Mouse (Mus musculus): ENCODE data around the gene Bhlhe41. TPM values are rescaled to one million over a fixed set of nuclear protein-coding genes. Genes with fewer than 3 reads are reported as not detected.

The Bhlhe41 gene
- 0.82 and 1.3 TPM in 2 replicates for polyA plus RNA-seq (2015; fragmentation: Nextera tagmentation; extraction: Ambion mirVana)

DNA sequence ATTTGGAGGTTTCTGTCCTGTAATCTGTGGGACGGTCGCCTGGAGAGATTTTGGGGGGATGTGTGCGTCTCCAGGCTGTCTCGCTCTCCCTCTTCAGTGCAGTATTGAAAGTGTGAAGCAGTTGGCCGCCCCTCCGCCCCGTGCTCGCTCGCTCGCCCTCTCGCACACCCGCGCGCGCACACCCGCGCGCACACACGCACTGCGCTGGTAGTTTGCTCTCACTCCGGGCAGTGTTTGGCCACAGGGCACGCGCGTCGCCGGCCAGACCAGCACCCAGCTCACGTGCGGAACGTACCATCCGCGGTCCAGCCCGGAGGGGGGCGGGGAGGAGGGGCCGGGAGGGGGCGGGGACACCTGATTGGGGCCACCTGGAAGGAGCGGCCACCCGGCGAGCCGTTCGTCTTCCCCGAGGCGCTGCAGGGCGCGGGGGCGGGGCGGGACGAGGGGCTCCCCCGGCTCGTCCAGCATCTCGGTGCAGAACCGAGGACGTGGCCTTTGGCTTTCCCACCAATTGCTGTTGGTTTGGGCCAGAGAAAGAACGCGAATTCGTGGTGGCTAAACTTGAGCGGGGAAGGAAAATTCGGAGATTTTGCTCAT, at the start of gene Bhlhe41:
Gene Bhlhe41 (minus strand): TSS at position 270 of the 597 bp plus-strand sequence.
- WGBS: 1% methylated on average over 57 of the region's 57 CpGs
- peak; percentile 35; the same call in 1 of the 2 replicates for ATAC-seq
- H3K27ac ChIP-seq: no peak within 1 kb of the TSS

DNA sequence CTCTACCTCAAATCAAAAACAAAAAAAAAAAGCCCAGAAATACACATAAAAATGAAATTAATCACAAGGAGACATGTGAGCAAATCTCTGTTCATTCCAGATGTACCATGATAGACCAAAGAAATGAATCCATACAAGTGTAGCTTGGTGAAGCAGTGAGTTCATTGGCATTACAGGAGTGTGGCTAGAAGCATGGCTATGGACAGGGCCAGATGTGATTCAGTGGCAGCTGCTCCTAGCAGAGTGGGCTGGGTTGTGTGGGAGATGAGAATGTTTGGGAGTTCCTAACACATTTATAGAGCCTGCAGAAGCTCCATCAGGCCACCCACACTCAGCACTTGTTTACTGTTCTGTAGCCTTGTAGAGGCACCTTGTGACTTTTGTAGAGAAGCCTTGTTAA, 46.9 kb upstream of the Bhlhe41 start:
- Histone ChIP-seq H3K27me3 (replicated peaks) (no peaks in the 10 kb centered on the region), H3K9me3 (no peaks in the 10 kb centered on the region)
- no peak for ATAC-seq

More for the DNA sequence above, at the start of gene Bhlhe41:
- H3K4me2 ChIP-seq (replicated peaks): peak within 1 kb of the TSS; percentile 99
- peaks cover 48% of the 10 kb centered on the region for H3K27me3 ChIP-seq (replicated peaks)
- H3K4me1 ChIP-seq (replicated peaks): peaks cover 24% of the 10 kb centered on the region
- H3K36me3 ChIP-seq: no peaks in the 10 kb centered on the region
- H3K9me3 ChIP-seq: no peaks in the 10 kb centered on the region
- H3K9ac ChIP-seq: peak within 1 kb of the TSS; percentile 52
- peak within 1 kb of the TSS; percentile 53 for H3K4me3 ChIP-seq (replicated peaks)

DNA sequence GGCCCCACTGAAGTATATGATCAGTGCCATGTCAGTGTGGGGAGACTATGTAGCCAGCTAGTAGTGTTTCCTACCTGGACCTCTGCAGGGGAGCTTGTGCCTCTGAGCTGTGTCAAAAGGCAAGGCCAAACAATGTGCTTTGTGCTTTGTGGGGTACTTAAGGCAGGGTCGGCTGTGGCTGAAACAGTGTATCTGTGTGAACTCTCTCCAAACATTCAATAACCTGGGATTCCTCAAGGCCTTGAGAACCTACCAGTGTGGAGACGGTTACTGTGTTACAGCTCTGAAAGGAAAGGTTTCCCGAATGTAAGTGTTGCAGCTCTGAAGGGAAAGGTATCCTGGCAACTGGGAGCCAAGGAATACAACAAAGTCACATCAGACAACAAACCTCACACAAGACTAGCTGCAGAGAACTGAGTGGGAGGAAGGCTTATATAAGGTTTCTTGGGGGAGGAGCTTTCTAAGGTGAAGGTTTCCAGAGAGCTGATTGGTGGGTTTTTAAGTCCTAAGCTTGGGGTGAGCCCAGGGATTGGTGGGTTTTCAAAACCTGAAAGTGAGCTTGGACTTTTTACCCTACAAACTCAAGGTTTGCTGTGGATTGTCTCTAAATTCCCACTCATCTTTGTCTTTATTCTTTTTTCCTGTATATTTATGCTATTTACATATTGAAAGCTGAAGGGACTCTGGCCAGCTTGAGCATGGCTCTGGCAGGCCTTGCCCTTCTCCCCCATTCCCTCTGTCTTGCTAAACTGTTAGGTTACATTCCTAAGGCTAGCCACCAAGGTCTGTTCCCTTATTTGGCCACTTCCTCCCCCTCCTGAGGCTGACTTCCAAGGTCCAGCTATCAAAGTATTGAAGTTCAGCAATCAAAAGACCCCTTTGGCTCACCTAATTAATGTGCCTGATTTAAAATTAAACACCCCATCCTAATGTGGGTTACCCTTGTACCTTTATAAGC, 45.4 kb upstream of the Bhlhe41 start:
- WGBS: 66% methylated on average over 3 of the region's 3 CpGs

More for the DNA sequence above, 46.9 kb upstream of the Bhlhe41 start:
- Histone ChIP-seq H3K9ac (no peak overlapping the region), H3K36me3 (no peaks in the 10 kb centered on the region), H3K4me2 (replicated peaks) (no peak overlapping the region), H3K4me3 (replicated peaks) (no peak overlapping the region), H3K27ac (no peak overlapping the region), H3K4me1 (replicated peaks) (no peaks in the 10 kb centered on the region)

DNA sequence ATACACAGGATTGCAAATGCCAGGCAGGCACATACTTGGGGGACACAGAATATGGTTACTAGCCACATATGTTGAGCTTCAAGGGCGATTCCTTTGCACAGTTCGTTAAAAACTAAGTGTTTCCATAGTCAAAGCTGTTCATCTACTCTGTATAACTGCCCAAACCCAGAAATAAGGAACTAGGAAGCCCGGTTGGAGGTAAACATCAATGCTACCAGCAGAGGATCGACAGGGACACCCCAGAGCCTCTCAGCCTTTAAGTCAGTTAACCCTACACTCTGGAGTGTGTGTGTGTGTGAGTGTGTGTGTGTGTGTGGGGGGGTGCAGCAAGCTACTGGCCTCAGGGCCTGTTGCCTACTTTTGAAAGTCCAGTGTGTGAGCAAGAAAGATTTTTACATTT, 44.6 kb upstream of the Bhlhe41 start:
- Histone ChIP-seq H3K27ac (no peak overlapping the region), H3K4me1 (replicated peaks) (no peaks in the 10 kb centered on the region), H3K9ac (no peak overlapping the region), H3K4me3 (replicated peaks) (no peak overlapping the region), H3K4me2 (replicated peaks) (no peak overlapping the region), H3K9me3 (no peaks in the 10 kb centered on the region), H3K36me3 (no peaks in the 10 kb centered on the region), H3K27me3 (replicated peaks) (no peaks in the 10 kb centered on the region)
- ATAC-seq: no peak
- WGBS: 74% methylated on average over 4 of the region's 4 CpGs

More for the DNA sequence above, 45.4 kb upstream of the Bhlhe41 start:
- ATAC-seq: no peak
- Histone ChIP-seq H3K9ac (no peak overlapping the region), H3K4me1 (replicated peaks) (no peaks in the 10 kb centered on the region), H3K36me3 (no peaks in the 10 kb centered on the region), H3K27ac (no peak overlapping the region), H3K4me3 (replicated peaks) (no peak overlapping the region), H3K27me3 (replicated peaks) (no peaks in the 10 kb centered on the region), H3K4me2 (replicated peaks) (no peak overlapping the region), H3K9me3 (no peaks in the 10 kb centered on the region)

DNA sequence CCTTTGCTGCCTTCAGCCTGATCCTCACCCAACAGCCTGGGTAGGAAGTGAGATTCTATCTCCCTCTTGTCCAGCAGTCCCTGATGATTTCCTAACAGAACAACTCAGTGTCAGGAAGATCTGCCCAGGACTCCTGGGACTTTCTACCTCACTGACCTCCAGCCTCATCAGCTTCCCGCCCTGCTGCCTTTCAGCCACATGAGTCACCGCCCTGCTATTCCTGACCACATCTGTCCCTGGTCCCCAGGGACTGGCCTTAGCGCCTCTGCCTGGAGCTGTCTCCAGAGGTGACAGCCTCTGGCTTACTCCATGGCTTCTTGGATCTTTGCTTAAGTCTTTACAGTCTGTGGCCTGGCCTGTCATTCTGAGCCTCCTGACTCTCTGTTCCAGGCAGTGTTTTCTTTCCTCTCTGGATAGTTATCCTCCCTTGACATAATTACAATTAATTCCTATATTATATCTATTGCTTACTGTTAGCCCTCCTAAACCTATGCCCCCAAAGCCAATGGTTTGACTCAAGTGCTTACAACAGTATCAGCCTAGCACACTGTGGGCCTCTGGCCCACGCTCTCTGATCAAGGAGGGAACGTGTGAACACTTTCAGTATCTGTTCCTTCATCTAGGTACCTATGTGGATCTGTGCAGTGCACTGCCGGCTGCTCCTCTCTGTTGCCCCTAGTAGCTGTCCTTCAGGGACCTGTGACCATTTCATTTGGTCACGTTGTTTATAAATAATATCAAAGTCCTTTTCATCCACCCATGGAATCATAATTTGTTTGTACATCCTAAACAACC, 40.9 kb upstream of the Bhlhe41 start:
- WGBS: 70% methylated on average over 7 of the region's 7 CpGs
- no peak for ATAC-seq
- Histone ChIP-seq H3K9ac (no peak overlapping the region), H3K9me3 (no peaks in the 10 kb centered on the region), H3K4me3 (replicated peaks) (no peak overlapping the region), H3K27me3 (replicated peaks) (no peaks in the 10 kb centered on the region), H3K36me3 (no peaks in the 10 kb centered on the region), H3K4me1 (replicated peaks) (no peaks in the 10 kb centered on the region), H3K4me2 (replicated peaks) (no peak overlapping the region), H3K27ac (no peak overlapping the region)

DNA sequence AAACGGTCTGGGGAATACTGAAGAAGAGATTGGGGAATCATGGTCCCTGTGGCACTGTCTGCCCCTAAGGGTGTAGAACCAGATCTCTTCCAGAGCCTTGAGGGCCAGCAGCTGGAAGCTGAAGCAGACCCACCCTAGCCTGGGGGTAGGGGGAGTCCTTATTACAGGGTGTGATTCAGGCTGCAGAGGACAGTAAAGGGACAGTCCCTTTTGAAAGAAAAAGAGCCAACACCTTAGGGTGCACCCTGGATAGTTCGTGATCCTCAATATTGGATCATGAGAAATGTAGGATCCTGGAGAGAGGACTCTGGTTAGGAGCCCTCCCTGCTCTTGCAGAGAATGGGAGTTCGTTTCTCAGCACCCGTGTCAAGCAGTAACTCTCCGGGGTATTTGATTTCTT, 39.3 kb upstream of the Bhlhe41 start:
- no peaks in the 10 kb centered on the region for H3K4me1 ChIP-seq (replicated peaks)

DNA sequence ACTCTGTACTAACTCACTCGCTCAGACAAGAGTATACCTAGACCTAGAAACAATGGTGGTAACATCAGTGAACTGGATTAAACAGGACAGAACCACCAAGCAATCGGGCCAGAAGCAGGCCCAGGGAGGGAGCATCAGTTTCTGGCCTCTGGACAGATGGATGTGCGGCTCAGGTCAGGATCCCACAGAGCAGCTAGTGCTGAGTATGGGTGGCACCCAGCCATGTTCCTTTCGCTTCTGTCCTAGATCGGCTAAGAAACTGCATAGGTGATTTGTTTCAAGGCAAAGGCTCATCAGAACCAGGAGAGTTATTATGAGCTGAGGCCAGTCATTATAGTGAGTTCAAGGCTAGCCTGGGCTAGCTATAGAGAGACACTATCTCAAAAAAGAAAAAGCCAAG, 38.8 kb upstream of the Bhlhe41 start:
- no peaks in the 10 kb centered on the region for H3K9me3 ChIP-seq
- 92% methylated on average over 5 of the region's 5 CpGs for whole genome bisulfite sequencing
- no peak overlapping the region for H3K4me3 ChIP-seq (replicated peaks)
- no peak overlapping the region for H3K27ac ChIP-seq
- no peak overlapping the region for H3K9ac ChIP-seq
- no peak overlapping the region for H3K4me2 ChIP-seq (replicated peaks)
- no peak for ATAC-seq
- no peaks in the 10 kb centered on the region for H3K36me3 ChIP-seq
- H3K27me3 ChIP-seq (replicated peaks): no peaks in the 10 kb centered on the region
- no peaks in the 10 kb centered on the region for H3K4me1 ChIP-seq (replicated peaks)

More for the DNA sequence above, 39.3 kb upstream of the Bhlhe41 start:
- H3K9ac ChIP-seq: no peak overlapping the region
- H3K4me2 ChIP-seq (replicated peaks): no peak overlapping the region
- no peaks in the 10 kb centered on the region for H3K9me3 ChIP-seq
- H3K36me3 ChIP-seq: no peaks in the 10 kb centered on the region
- no peak for ATAC-seq
- WGBS: 78% methylated on average over 5 of the region's 5 CpGs
- H3K4me3 ChIP-seq (replicated peaks): no peak overlapping the region
- no peak overlapping the region for H3K27ac ChIP-seq
- H3K27me3 ChIP-seq (replicated peaks): no peaks in the 10 kb centered on the region

DNA sequence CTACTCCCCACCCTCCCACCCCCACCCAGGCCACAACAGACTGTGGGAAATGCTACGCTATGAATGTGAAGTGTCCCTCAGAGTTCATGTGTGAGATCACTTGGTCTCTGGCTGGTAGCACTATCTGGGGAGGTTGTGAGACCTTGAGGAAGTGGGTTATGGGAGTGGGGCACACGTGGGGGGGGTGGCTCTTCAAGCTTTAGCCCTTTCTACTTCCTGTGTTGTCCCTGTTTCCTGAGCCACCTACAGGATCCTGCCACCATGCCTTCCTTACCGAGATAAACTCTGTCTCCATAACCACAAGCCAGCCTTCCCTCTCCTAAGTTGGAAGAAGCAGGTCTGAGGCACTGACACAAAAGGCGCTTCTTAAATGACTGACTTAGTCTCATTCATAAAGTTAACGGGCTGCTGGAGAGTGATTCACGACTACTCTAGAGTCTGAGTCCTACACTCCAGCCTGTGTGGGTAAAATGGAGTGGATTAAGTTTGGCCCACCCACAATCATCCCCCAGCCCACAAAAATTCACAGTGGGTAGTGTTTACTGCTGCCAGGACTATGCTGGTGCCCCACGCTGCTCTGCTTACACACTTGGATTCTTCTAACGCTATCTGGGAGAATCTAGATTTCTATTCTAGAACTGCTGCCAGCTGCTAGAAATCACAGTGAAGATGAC, 29.4 kb upstream of the Bhlhe41 start:
- H3K4me3 ChIP-seq (replicated peaks): no peak overlapping the region
- no peaks in the 10 kb centered on the region for H3K36me3 ChIP-seq
- no peaks in the 10 kb centered on the region for H3K4me1 ChIP-seq (replicated peaks)
- H3K9ac ChIP-seq: no peak overlapping the region
- no peak for ATAC-seq
- 66% methylated on average over 8 of the region's 8 CpGs for WGBS
- H3K27ac ChIP-seq: no peak overlapping the region
- H3K9me3 ChIP-seq: no peaks in the 10 kb centered on the region
- no peaks in the 10 kb centered on the region for H3K27me3 ChIP-seq (replicated peaks)
- H3K4me2 ChIP-seq (replicated peaks): no peak overlapping the region

DNA sequence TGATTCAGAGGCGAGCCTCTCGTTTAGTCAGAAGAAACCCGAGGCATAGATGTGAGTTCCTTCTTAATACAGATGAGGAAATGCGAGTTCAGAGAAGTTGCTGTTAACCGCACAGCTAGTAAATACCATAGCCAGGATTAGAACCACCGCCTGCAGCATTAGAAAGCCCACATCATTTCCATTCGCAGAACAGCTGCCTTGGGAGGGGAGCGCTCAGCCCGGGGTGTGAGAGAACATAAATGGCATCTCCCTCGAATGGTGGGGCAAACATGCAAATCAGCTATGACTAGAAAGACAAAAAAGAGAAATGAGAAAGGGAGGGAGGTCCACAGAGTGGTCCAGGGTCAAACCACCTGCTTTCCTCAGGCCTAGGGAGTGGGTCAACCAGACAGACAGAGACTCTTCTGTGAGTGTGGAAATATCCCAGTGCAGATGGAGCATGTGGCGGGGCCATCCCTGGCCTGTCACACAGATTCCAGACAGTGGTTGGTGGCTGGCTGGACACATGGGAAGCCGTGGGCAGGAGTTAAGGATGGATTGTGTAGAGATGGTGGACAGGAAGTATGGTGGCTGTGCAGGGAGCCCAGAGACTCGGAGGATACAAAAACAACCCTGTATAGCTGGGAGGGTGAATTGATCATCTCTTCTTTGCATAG, 28.1 kb upstream of the Bhlhe41 start:
- Histone ChIP-seq H3K9ac (no peak overlapping the region), H3K27me3 (replicated peaks) (no peaks in the 10 kb centered on the region), H3K9me3 (no peaks in the 10 kb centered on the region), H3K4me1 (replicated peaks) (no peaks in the 10 kb centered on the region), H3K27ac (no peak overlapping the region), H3K4me2 (replicated peaks) (no peak overlapping the region), H3K4me3 (replicated peaks) (no peak overlapping the region), H3K36me3 (no peaks in the 10 kb centered on the region)
- 81% methylated on average over 13 of the region's 13 CpGs for WGBS
- no peak for ATAC-seq

DNA sequence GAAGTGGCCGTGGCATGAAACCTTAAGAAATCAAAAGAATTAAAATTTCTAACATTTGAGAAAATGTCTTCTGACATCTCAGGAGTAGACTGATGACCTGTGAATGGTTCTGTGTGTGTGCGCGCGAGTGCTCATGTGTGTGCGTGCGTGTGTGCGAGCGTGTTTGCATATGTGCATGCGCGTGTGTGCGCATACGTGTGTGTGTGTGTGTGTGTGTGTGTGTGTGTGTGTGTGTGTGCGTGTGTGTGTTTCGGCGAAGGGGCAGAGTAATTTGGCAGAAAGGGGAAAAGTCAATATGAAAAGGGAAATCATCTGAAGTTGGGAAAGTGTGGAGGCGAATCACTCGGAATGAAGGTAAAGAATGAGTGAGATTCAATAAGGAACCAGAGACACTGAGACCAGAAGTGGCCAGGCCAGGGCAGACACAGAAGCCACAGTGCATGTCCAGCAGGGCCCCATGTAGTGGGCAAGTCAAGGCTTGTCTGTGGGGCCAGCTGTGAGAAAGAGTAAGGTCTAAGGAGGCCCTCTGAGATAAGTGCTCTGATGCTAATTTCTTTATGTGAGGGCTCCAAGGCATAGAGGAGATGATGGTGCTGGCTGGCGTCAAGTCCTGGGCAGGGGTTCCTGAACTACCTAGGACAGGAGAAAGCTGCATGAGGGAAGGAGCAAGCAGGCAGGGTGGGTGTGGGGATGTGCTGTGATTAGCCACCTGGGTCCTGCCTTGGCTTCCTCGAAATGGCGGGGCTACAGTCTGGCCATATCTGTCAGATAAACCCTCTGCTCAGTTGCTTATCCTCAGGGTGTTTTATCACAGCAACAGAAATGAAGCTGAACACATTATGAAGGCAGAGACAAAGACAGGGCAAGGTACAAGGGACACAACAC, 27.3 kb upstream of the Bhlhe41 start:
- WGBS: 91% methylated on average over 20 of the region's 20 CpGs
- H3K4me3 ChIP-seq (replicated peaks): no peak overlapping the region

DNA sequence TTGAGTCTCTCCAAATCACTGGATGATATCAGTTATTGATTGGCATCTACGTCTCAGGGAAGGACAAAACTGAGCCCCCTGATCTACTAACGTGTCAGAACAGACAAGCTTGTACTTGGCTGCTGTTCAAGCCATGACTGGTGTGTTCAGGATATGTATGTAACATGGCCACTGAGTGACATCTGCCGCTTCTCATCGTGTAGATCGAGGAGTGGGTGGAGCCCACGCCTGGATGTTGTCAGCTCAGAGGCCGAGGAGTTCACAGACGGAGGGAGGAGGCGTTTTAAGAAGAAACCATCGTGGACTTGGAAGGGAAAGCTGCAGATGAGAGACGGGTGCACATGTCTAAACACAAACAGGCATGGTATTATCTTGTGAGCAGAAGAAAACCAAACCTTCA, 26.6 kb upstream of the Bhlhe41 start:
- no peaks in the 10 kb centered on the region for H3K9me3 ChIP-seq

More for the DNA sequence above, 27.3 kb upstream of the Bhlhe41 start:
- Histone ChIP-seq H3K9ac (no peak overlapping the region), H3K4me1 (replicated peaks) (no peaks in the 10 kb centered on the region), H3K27me3 (replicated peaks) (no peaks in the 10 kb centered on the region), H3K36me3 (no peaks in the 10 kb centered on the region), H3K27ac (no peak overlapping the region), H3K9me3 (no peaks in the 10 kb centered on the region), H3K4me2 (replicated peaks) (no peak overlapping the region)
- no peak for ATAC-seq

More for the DNA sequence above, 26.6 kb upstream of the Bhlhe41 start:
- Histone ChIP-seq H3K27me3 (replicated peaks) (no peaks in the 10 kb centered on the region), H3K9ac (no peak overlapping the region), H3K27ac (no peak overlapping the region), H3K4me1 (replicated peaks) (no peaks in the 10 kb centered on the region), H3K4me3 (replicated peaks) (no peak overlapping the region), H3K4me2 (replicated peaks) (no peak overlapping the region), H3K36me3 (no peaks in the 10 kb centered on the region)
- WGBS: 72% methylated on average over 11 of the region's 11 CpGs
- ATAC-seq: no peak
